Mouse (Mus musculus) stomach, embryonic 15.5 days (tissue): Measurements from ENCODE around the gene Tcaim. TPM values are rescaled to one million over a fixed set of nuclear protein-coding genes. Genes with fewer than 3 reads are reported as not detected.
A peak's percentile ranks its signal among the peaks of the same experiment; 100 is the strongest.

Experiments
- ATAC-seq: fragments of 200-750 bp; cut with Nextera tagmentation; 2 replicates; pipeline ENCODE4 v1.8.0; 2017; ENCODE audit warnings: low read depth, moderate number of reproducible peaks, moderate TSS enrichment; ENCODE audit not compliant: insufficient read depth, low FRiP score
- H3K27ac ChIP-seq: fragments of 300-500 bp; sonication (generic); 2 replicates; pipeline ENCODE4 v1.5.1; 2015; ENCODE audit warnings: mild to moderate bottlenecking, inconsistent platforms
- H3K27me3 ChIP-seq: fragments of 300-500 bp; sonication (generic); replicated peaks from 2 replicates; pipeline ENCODE4 v1.6.1; 2015; ENCODE audit warnings: inconsistent platforms
- H3K36me3 ChIP-seq: fragments of 300-500 bp; sonication (generic); 2 replicates; pipeline ENCODE4 v1.6.1; 2015; ENCODE audit warnings: inconsistent platforms
- H3K4me1 ChIP-seq: fragments of 300-500 bp; sonication (generic); 2 replicates; pipeline ENCODE4 v1.6.1; 2015; ENCODE audit warnings: inconsistent platforms
- H3K4me2 ChIP-seq: fragments of 300-500 bp; sonication (generic); 2 replicates; pipeline ENCODE4 v1.6.1; 2015; ENCODE audit warnings: mild to moderate bottlenecking, inconsistent platforms
- H3K4me3 ChIP-seq: fragments of 300-500 bp; sonication (generic); replicated peaks from 2 replicates; pipeline ENCODE4 v1.5.1; 2015; ENCODE audit warnings: inconsistent platforms
- H3K9ac ChIP-seq: fragments of 300-500 bp; sonication (generic); 2 replicates; pipeline ENCODE4 v1.6.1; 2015; ENCODE audit warnings: inconsistent platforms
- H3K9me3 ChIP-seq: fragments of 300-500 bp; sonication (generic); 2 replicates; pipeline ENCODE4 v1.6.1; 2016; ENCODE audit warnings: inconsistent platforms
- WGBS: fragments of 180-500 bp; shearing (Covaris S2); methylation state at CpG from one replicate; pipeline ENCODE4 v1.1.7; 2015; 5-methylcytosine and 5-hydroxymethylcytosine counted together
- polyA plus RNA-seq: library from polyadenylated mRNA; unstranded; fragments of >200 nt; fragmentation: Nextera tagmentation; extraction: Ambion mirVana; gene quantifications from 2 replicates; pipeline ENCODE4 v1.2.1, GENCODE M21; 2015

Tcaim gene
- 5.4 and 6.2 TPM in 2 replicates for polyA plus RNA-seq

- Histone ChIP-seq H3K27ac (peak within 1 kb of the TSS; percentile 88), H3K4me3 (peak within 1 kb of the TSS; percentile 64), H3K4me2 (peak within 1 kb of the TSS; percentile 88), H3K9ac (peak within 1 kb of the TSS; percentile 47), H3K36me3 (no peaks in the 10 kb centered on the region), H3K9me3 (no peaks in the 10 kb centered on the region), H3K4me1 (no peaks in the 10 kb centered on the region), H3K27me3 (no peaks in the 10 kb centered on the region)
- WGBS, result 6% methylated on average over 42 of the region's 42 CpGs
- ATAC-seq, result peak; percentile 97
These were observed at the start of gene Tcaim for GRCm38 (mm10) chr9:122805053-122805844. Gene Tcaim (plus strand): TSS chr9:122805539.

GRCm38 (mm10) chr9:122757614-122758013 lies 47.7 kb upstream of the Tcaim start:
- 45% methylated on average over 2 of the region's 2 CpGs for WGBS

GRCm38 (mm10) chr9:122760111-122760510 lies 45.2 kb upstream of the Tcaim start:
- Histone ChIP-seq H3K4me2 (no peak overlapping the region), H3K27me3 (no peaks in the 10 kb centered on the region), H3K9ac (no peak overlapping the region), H3K27ac (no peak overlapping the region), H3K9me3 (no peaks in the 10 kb centered on the region), H3K4me1 (no peaks in the 10 kb centered on the region), H3K36me3 (no peaks in the 10 kb centered on the region), H3K4me3 (no peak overlapping the region)
- no peak for ATAC-seq

More at GRCm38 (mm10) chr9:122757614-122758013, 47.7 kb upstream of the Tcaim start:
- no peaks in the 10 kb centered on the region for H3K36me3 ChIP-seq
- no peak for ATAC-seq
- H3K9me3 ChIP-seq, result no peaks in the 10 kb centered on the region
- no peaks in the 10 kb centered on the region for H3K27me3 ChIP-seq
- H3K4me3 ChIP-seq, result no peak overlapping the region
- no peak overlapping the region for H3K27ac ChIP-seq
- H3K9ac ChIP-seq, result no peak overlapping the region
- no peaks in the 10 kb centered on the region for H3K4me1 ChIP-seq
- no peak overlapping the region for H3K4me2 ChIP-seq

GRCm38 (mm10) chr9:122785231-122785630 lies 20.1 kb upstream of the Tcaim start:
- Histone ChIP-seq H3K9ac (no peak overlapping the region), H3K9me3 (no peaks in the 10 kb centered on the region), H3K4me3 (no peak overlapping the region), H3K36me3 (no peaks in the 10 kb centered on the region), H3K4me2 (no peak overlapping the region), H3K27me3 (no peaks in the 10 kb centered on the region), H3K27ac (no peak overlapping the region), H3K4me1 (no peaks in the 10 kb centered on the region)
- 72% methylated on average over 5 of the region's 5 CpGs for WGBS
- no peak for ATAC-seq

GRCm38 (mm10) chr9:122786534-122786933 lies 18.8 kb upstream of the Tcaim start:
- Histone ChIP-seq H3K9ac (no peak overlapping the region), H3K27ac (no peak overlapping the region), H3K36me3 (no peaks in the 10 kb centered on the region), H3K4me1 (no peaks in the 10 kb centered on the region), H3K4me3 (no peak overlapping the region), H3K4me2 (no peak overlapping the region), H3K27me3 (no peaks in the 10 kb centered on the region), H3K9me3 (no peaks in the 10 kb centered on the region)
- 89% methylated on average over 1 of the region's 1 CpGs for WGBS
- ATAC-seq, result no peak

GRCm38 (mm10) chr9:122805845-122806341 lies 554 bp downstream of the Tcaim start:
- H3K9ac ChIP-seq, result peak overlapping the region; percentile 47
- peak overlapping the region; percentile 64 for H3K4me3 ChIP-seq
- no peak for ATAC-seq
- H3K27ac ChIP-seq, result peak overlapping the region; percentile 88
- WGBS, result 9% methylated on average over 10 of the region's 10 CpGs
- H3K36me3 ChIP-seq, result no peaks in the 10 kb centered on the region
- no peaks in the 10 kb centered on the region for H3K9me3 ChIP-seq
- H3K27me3 ChIP-seq, result no peaks in the 10 kb centered on the region
- peak overlapping the region; percentile 88 for H3K4me2 ChIP-seq
- no peaks in the 10 kb centered on the region for H3K4me1 ChIP-seq

GRCm38 (mm10) chr9:122807186-122807585 lies 1.8 kb downstream of the Tcaim start:
- H3K9me3 ChIP-seq, result no peaks in the 10 kb centered on the region
- no peak overlapping the region for H3K4me3 ChIP-seq
- no peak overlapping the region for H3K9ac ChIP-seq
- H3K4me1 ChIP-seq, result no peaks in the 10 kb centered on the region
- WGBS, result 82% methylated on average over 2 of the region's 2 CpGs
- no peak overlapping the region for H3K27ac ChIP-seq
- no peaks in the 10 kb centered on the region for H3K27me3 ChIP-seq
- H3K4me2 ChIP-seq, result no peak overlapping the region
- no peak for ATAC-seq
- no peaks in the 10 kb centered on the region for H3K36me3 ChIP-seq

- no peak overlapping the region for H3K4me3 ChIP-seq
- H3K36me3 ChIP-seq, result no peaks in the 10 kb centered on the region
- no peak for ATAC-seq
- no peak overlapping the region for H3K27ac ChIP-seq
- H3K27me3 ChIP-seq, result no peaks in the 10 kb centered on the region
- H3K4me1 ChIP-seq, result no peaks in the 10 kb centered on the region
- 82% methylated on average over 3 of the region's 3 CpGs for WGBS
- no peak overlapping the region for H3K4me2 ChIP-seq
- H3K9me3 ChIP-seq, result no peaks in the 10 kb centered on the region
- no peak overlapping the region for H3K9ac ChIP-seq
These were observed 4.9 kb downstream of the Tcaim start for GRCm38 (mm10) chr9:122810212-122810611.

GRCm38 (mm10) chr9:122812386-122812785 lies 7.0 kb downstream of the Tcaim start:
- Histone ChIP-seq H3K27ac (no peak overlapping the region), H3K9me3 (no peaks in the 10 kb centered on the region), H3K4me1 (no peaks in the 10 kb centered on the region), H3K36me3 (no peaks in the 10 kb centered on the region), H3K9ac (no peak overlapping the region), H3K4me2 (no peak overlapping the region), H3K4me3 (no peak overlapping the region), H3K27me3 (no peaks in the 10 kb centered on the region)
- ATAC-seq, result no peak
- 85% methylated on average over 5 of the region's 5 CpGs for WGBS

GRCm38 (mm10) chr9:122814775-122815174 lies 9.4 kb downstream of the Tcaim start:
- no peak for ATAC-seq
- H3K4me1 ChIP-seq, result no peaks in the 10 kb centered on the region
- no peak overlapping the region for H3K9ac ChIP-seq
- H3K4me3 ChIP-seq, result no peak overlapping the region
- WGBS, result 94% methylated on average over 2 of the region's 2 CpGs
- no peak overlapping the region for H3K4me2 ChIP-seq
- no peaks in the 10 kb centered on the region for H3K36me3 ChIP-seq
- no peak overlapping the region for H3K27ac ChIP-seq
- H3K27me3 ChIP-seq, result no peaks in the 10 kb centered on the region
- H3K9me3 ChIP-seq, result no peaks in the 10 kb centered on the region

- H3K27ac ChIP-seq, result no peak overlapping the region
- peaks cover 3% of the 10 kb centered on the region; the same call in 1 of the 2 replicates for H3K36me3 ChIP-seq
- 69% methylated on average over 4 of the region's 4 CpGs for WGBS
- no peak overlapping the region for H3K4me3 ChIP-seq
- no peak overlapping the region for H3K9ac ChIP-seq
- no peaks in the 10 kb centered on the region for H3K9me3 ChIP-seq
- no peak for ATAC-seq
- H3K4me2 ChIP-seq, result no peak overlapping the region
- no peaks in the 10 kb centered on the region for H3K27me3 ChIP-seq
- no peaks in the 10 kb centered on the region for H3K4me1 ChIP-seq
These were observed 10.0 kb downstream of the Tcaim start for GRCm38 (mm10) chr9:122815239-122815851.

GRCm38 (mm10) chr9:122823374-122824017 lies 18.2 kb downstream of the Tcaim start:
- Histone ChIP-seq H3K36me3 (peaks cover 12% of the 10 kb centered on the region), H3K9ac (no peak overlapping the region), H3K27me3 (no peaks in the 10 kb centered on the region), H3K27ac (peak overlapping the region; percentile 52; the same call in 1 of the 2 replicates), H3K4me2 (no peak overlapping the region), H3K4me3 (no peak overlapping the region), H3K9me3 (no peaks in the 10 kb centered on the region), H3K4me1 (no peaks in the 10 kb centered on the region)
- 58% methylated on average over 5 of the region's 5 CpGs for WGBS
- peak; percentile 68; the same call in 1 of the 2 replicates for ATAC-seq
